In genomic region chr14:60086254-60086807, GRCm38 (mm10) we compare ENCODE assay signal across 9 mouse cellular contexts.
DNase-seq lines count a peak whose midpoint lies in the region; ATAC-seq and TF ChIP-seq lines count a peak whose summit lies in the region.
"Had no signal": no experiment of that assay in that cellular context is flagged by ENCODE, and none has a peak within 500 bp of the region (broad histone marks: within the 10 kb centered on the region; RNA-seq: fewer than 3 reads in every experiment).

No protein-coding gene starts in this region.

- H3K4me2 ChIP-seq in heart, embryonic 15.5 days, result peak overlapping the region; percentile 77
- H3K4me2 ChIP-seq in hindbrain, embryonic 16.5 days (ENCODE audit: low read length), result peak overlapping the region; percentile 78
- H3K4me2 ChIP-seq in midbrain, embryonic 14.5 days (ENCODE audit: low read length), result peak overlapping the region; percentile 71

- peaks cover 7% of the 10 kb centered on the region; the same call in 1 of the 2 replicates for H3K27me3 ChIP-seq in heart, embryonic 15.5 days
- peaks cover 23% of the 10 kb centered on the region for H3K27me3 ChIP-seq in embryonic facial prominence, embryonic 10.5 days (replicated peaks; ENCODE audit: low read depth, poor library complexity, severe bottlenecking)
- no peaks in the 10 kb centered on the region for H3K27me3 ChIP-seq in hindbrain, embryonic 16.5 days (replicated peaks; ENCODE audit: control insufficient read depth, insufficient read depth, low read length)
- no peaks in the 10 kb centered on the region for H3K27me3 ChIP-seq in midbrain, embryonic 14.5 days (ENCODE audit: control insufficient read depth, insufficient read depth, low read length)
- H3K27me3 ChIP-seq in thymus, adult 2 months (ENCODE audit: control insufficient read depth, insufficient read depth, low read length), result no peaks in the 10 kb centered on the region

- TF ChIP-seq CTCF in thymus, adult 2 months (IDR thresholded peaks at IDR 0.05; ENCODE audit: borderline replicate concordance, control insufficient read depth, extremely low read depth, insufficient read depth, low read length, poor library complexity), result no peak

- H3K27ac ChIP-seq in heart, embryonic 15.5 days, result no peak overlapping the region
- H3K27ac ChIP-seq in embryonic facial prominence, embryonic 10.5 days (replicated peaks), result peak overlapping the region; percentile 70
- peak overlapping the region; percentile 56; the same call in 1 of the 2 replicates for H3K27ac ChIP-seq in hindbrain, embryonic 16.5 days (ENCODE audit: low read depth, low read length)
- H3K27ac ChIP-seq in midbrain, embryonic 14.5 days (replicated peaks; ENCODE audit: low read depth, low read length), result no peak overlapping the region
- H3K27ac ChIP-seq in thymus, adult 2 months (ENCODE audit: control insufficient read depth, insufficient read depth, low read length), result no peak overlapping the region

- peaks cover 7% of the 10 kb centered on the region for H3K4me1 ChIP-seq in heart, embryonic 15.5 days (replicated peaks)
- H3K4me1 ChIP-seq in embryonic facial prominence, embryonic 10.5 days, result peaks cover 14% of the 10 kb centered on the region
- peaks cover 10% of the 10 kb centered on the region for H3K4me1 ChIP-seq in hindbrain, embryonic 16.5 days (ENCODE audit: control insufficient read depth, insufficient read depth, low read depth, low read length)
- H3K4me1 ChIP-seq in midbrain, embryonic 14.5 days (ENCODE audit: control insufficient read depth, insufficient read depth, low read length), result peaks cover 6% of the 10 kb centered on the region
- peaks cover 6% of the 10 kb centered on the region for H3K4me1 ChIP-seq in thymus, adult 2 months (replicated peaks; ENCODE audit: control insufficient read depth, insufficient read depth, low read length)

- no peak for TF ChIP-seq POLR2A in thymus, adult 2 months (IDR thresholded peaks at IDR 0.05; ENCODE audit: control insufficient read depth, extremely low read depth, insufficient read depth, low read length, poor library complexity)

- H3K4me3 ChIP-seq in heart, embryonic 15.5 days, result peak overlapping the region; percentile 47
- H3K4me3 ChIP-seq in embryonic facial prominence, embryonic 10.5 days, result peak overlapping the region; percentile 65
- H3K4me3 ChIP-seq in hindbrain, embryonic 16.5 days (ENCODE audit: low read length), result peak overlapping the region; percentile 60
- peak overlapping the region; percentile 47 for H3K4me3 ChIP-seq in midbrain, embryonic 14.5 days (replicated peaks; ENCODE audit: low read depth, low read length)
- H3K4me3 ChIP-seq in thymus, adult 2 months (ENCODE audit: control insufficient read depth, insufficient read depth, low read length), result no peak overlapping the region

- 0 out of 2 replicates have a peak overlapping the region, but pooled peaks have one; percentile 38 for H3K9ac ChIP-seq in heart, embryonic 15.5 days
- H3K9ac ChIP-seq in hindbrain, embryonic 16.5 days (ENCODE audit: low read depth, low read length), result peak overlapping the region; percentile 69
- H3K9ac ChIP-seq in midbrain, embryonic 14.5 days (replicated peaks; ENCODE audit: low read length), result peak overlapping the region; percentile 62

- H3K9me3 ChIP-seq in heart, embryonic 15.5 days (replicated peaks), result no peaks in the 10 kb centered on the region
- H3K9me3 ChIP-seq in embryonic facial prominence, embryonic 10.5 days, result no peaks in the 10 kb centered on the region
- H3K9me3 ChIP-seq in hindbrain, embryonic 16.5 days (ENCODE audit: control insufficient read depth, low read length), result no peaks in the 10 kb centered on the region
- H3K9me3 ChIP-seq in midbrain, embryonic 14.5 days (ENCODE audit: control insufficient read depth, low read length), result no peaks in the 10 kb centered on the region
- H3K9me3 ChIP-seq: G1E had no signal

- intact Hi-C loops in heart, postnatal 14 days (cut with DNase I), result no loop called here

- no peak for ATAC-seq in heart, embryonic 15.5 days (replicated peaks; ENCODE audit: insufficient number of reproducible peaks, insufficient read depth, low FRiP score, low read depth)
- peak; percentile 61 for ATAC-seq in hindbrain, embryonic 16.5 days
- ATAC-seq in midbrain, embryonic 14.5 days (ENCODE audit: low FRiP score, low TSS enrichment), result peak; percentile 56; the same call in 1 of the 2 replicates

- WGBS in heart, embryonic 15.5 days, result 5% methylated on average over 21 of the region's 21 CpGs
- 4% methylated on average over 21 of the region's 21 CpGs for WGBS in embryonic facial prominence, embryonic 10.5 days
- 2% methylated on average over 21 of the region's 21 CpGs for WGBS in hindbrain, embryonic 16.5 days
- WGBS in midbrain, embryonic 14.5 days, result 1% methylated on average over 21 of the region's 21 CpGs
- WGBS in thymus, adult 2 months, result 11% methylated on average over 21 of the region's 21 CpGs

- H3K36me3 ChIP-seq in heart, embryonic 15.5 days, result no peaks in the 10 kb centered on the region
- no peaks in the 10 kb centered on the region for H3K36me3 ChIP-seq in embryonic facial prominence, embryonic 10.5 days (replicated peaks)
- H3K36me3 ChIP-seq in hindbrain, embryonic 16.5 days (ENCODE audit: control insufficient read depth, insufficient read depth, low read length), result no peaks in the 10 kb centered on the region
- no peaks in the 10 kb centered on the region for H3K36me3 ChIP-seq in midbrain, embryonic 14.5 days (ENCODE audit: control insufficient read depth, insufficient read depth, low read length)
- no peaks in the 10 kb centered on the region for H3K36me3 ChIP-seq in thymus, adult 2 months (ENCODE audit: control insufficient read depth, insufficient read depth, low read length)
- H3K36me3 ChIP-seq: G1E had no signal

- no peak for DNase-seq in heart, postnatal 14 days
- no peak for DNase-seq in embryonic facial prominence, embryonic 10.5 days (ENCODE audit: low spot score)
- no peak for DNase-seq in midbrain, embryonic 14.5 days
- DNase-seq in adipocyte (ENCODE audit: low spot score), result no peak
- no peak for DNase-seq in thymus, adult 2 months
- no peak for DNase-seq in cerebellum, adult 18-20 months

Comparison
In these comparisons a context has a peak if more than half of its experiments do, and no peak if none do; other contexts are left out.
1. H3K27ac ChIP-seq: peak in embryonic facial prominence, embryonic 10.5 days (single experiment) and hindbrain, embryonic 16.5 days (single experiment); none in heart, embryonic 15.5 days (single experiment), midbrain, embryonic 14.5 days (single experiment) and thymus, adult 2 months (single experiment).
2. Peak in every context shown above with its lines, with median percentiles within 50 percentile points of each other: H3K4me2 ChIP-seq and H3K9ac ChIP-seq.